Mouse (Mus musculus): ENCODE data around the gene Nat10. TPM values are rescaled to one million over a fixed set of nuclear protein-coding genes. Genes with fewer than 3 reads are reported as not detected.

Nat10 gene
- polyA plus RNA-seq, 1 experiment from 2014 or later, result 20.8 TPM

- peaks cover 10% of the 10 kb centered on the region for H3K36me3 ChIP-seq (replicated peaks; ENCODE audit: control insufficient read depth, insufficient read depth, low read depth, low read length)
Measured at GRCm38 (mm10) chr2:103755458-103756085, 5.5 kb downstream of the Nat10 start.

GRCm38 (mm10) chr2:103754614-103755013, 6.5 kb downstream of the Nat10 start:
- H3K9ac ChIP-seq (replicated peaks; ENCODE audit: low read length), result no peak overlapping the region
- no peaks in the 10 kb centered on the region for H3K4me1 ChIP-seq (ENCODE audit: control insufficient read depth, insufficient read depth, low read length)
- 89% methylated on average over 3 of the region's 3 CpGs for WGBS
- H3K36me3 ChIP-seq (replicated peaks; ENCODE audit: control insufficient read depth, insufficient read depth, low read depth, low read length), result peaks cover 10% of the 10 kb centered on the region
- ATAC-seq (replicated peaks; ENCODE audit: insufficient number of reproducible peaks, low FRiP score, low TSS enrichment, low read depth) (no peak), DNase-seq (ENCODE audit: low spot score) (no peak)
- H3K27me3 ChIP-seq (ENCODE audit: control insufficient read depth, insufficient read depth, low read length), result no peaks in the 10 kb centered on the region
- no peaks in the 10 kb centered on the region for H3K9me3 ChIP-seq (replicated peaks; ENCODE audit: control insufficient read depth, low read length)
- H3K4me3 ChIP-seq (ENCODE audit: low read depth, low read length), result no peak overlapping the region
- no peak overlapping the region for H3K27ac ChIP-seq (replicated peaks; ENCODE audit: low read depth, low read length)
- H3K4me2 ChIP-seq (ENCODE audit: low read depth, low read length), result no peak overlapping the region

More at GRCm38 (mm10) chr2:103755458-103756085, 5.5 kb downstream of the Nat10 start:
- no peaks in the 10 kb centered on the region for H3K27me3 ChIP-seq (ENCODE audit: control insufficient read depth, insufficient read depth, low read length)
- no peak for ATAC-seq (replicated peaks; ENCODE audit: insufficient number of reproducible peaks, low FRiP score, low TSS enrichment, low read depth)
- no peak overlapping the region for H3K9ac ChIP-seq (replicated peaks; ENCODE audit: low read length)
- H3K27ac ChIP-seq (replicated peaks; ENCODE audit: low read depth, low read length), result no peak overlapping the region
- H3K4me1 ChIP-seq (ENCODE audit: control insufficient read depth, insufficient read depth, low read length), result no peaks in the 10 kb centered on the region
- no peak overlapping the region for H3K4me2 ChIP-seq (ENCODE audit: low read depth, low read length)
- no peak overlapping the region for H3K4me3 ChIP-seq (ENCODE audit: low read depth, low read length)
- WGBS, result 90% methylated on average over 9 of the region's 9 CpGs
- DNase-seq (ENCODE audit: low spot score), result no peak
- H3K9me3 ChIP-seq (replicated peaks; ENCODE audit: control insufficient read depth, low read length), result no peaks in the 10 kb centered on the region

- H3K27me3 ChIP-seq (ENCODE audit: control insufficient read depth, insufficient read depth, low read length), result no peaks in the 10 kb centered on the region
- H3K9ac ChIP-seq (replicated peaks; ENCODE audit: low read length), result no peak overlapping the region
- H3K4me1 ChIP-seq (ENCODE audit: control insufficient read depth, insufficient read depth, low read length), result no peaks in the 10 kb centered on the region
- H3K27ac ChIP-seq (replicated peaks; ENCODE audit: low read depth, low read length), result no peak overlapping the region
- DNase-seq (ENCODE audit: low spot score) (no peak), ATAC-seq (replicated peaks; ENCODE audit: insufficient number of reproducible peaks, low FRiP score, low TSS enrichment, low read depth) (no peak)
- no peaks in the 10 kb centered on the region for H3K9me3 ChIP-seq (replicated peaks; ENCODE audit: control insufficient read depth, low read length)
- peaks cover 10% of the 10 kb centered on the region for H3K36me3 ChIP-seq (replicated peaks; ENCODE audit: control insufficient read depth, insufficient read depth, low read depth, low read length)
- WGBS, result 88% methylated on average over 6 of the region's 6 CpGs
- H3K4me2 ChIP-seq (ENCODE audit: low read depth, low read length), result no peak overlapping the region
- no peak overlapping the region for H3K4me3 ChIP-seq (ENCODE audit: low read depth, low read length)
Measured at GRCm38 (mm10) chr2:103751771-103752170, 9.3 kb downstream of the Nat10 start.

- DNase-seq (ENCODE audit: low spot score) (no peak), ATAC-seq (replicated peaks; ENCODE audit: insufficient number of reproducible peaks, low FRiP score, low TSS enrichment, low read depth) (no peak)
- Histone ChIP-seq H3K4me2 (ENCODE audit: low read depth, low read length) (no peak overlapping the region), H3K9me3 (replicated peaks; ENCODE audit: control insufficient read depth, low read length) (no peaks in the 10 kb centered on the region), H3K27ac (replicated peaks; ENCODE audit: low read depth, low read length) (no peak overlapping the region), H3K27me3 (ENCODE audit: control insufficient read depth, insufficient read depth, low read length) (no peaks in the 10 kb centered on the region), H3K9ac (replicated peaks; ENCODE audit: low read length) (no peak overlapping the region), H3K4me3 (ENCODE audit: low read depth, low read length) (no peak overlapping the region), H3K4me1 (ENCODE audit: control insufficient read depth, insufficient read depth, low read length) (no peaks in the 10 kb centered on the region), H3K36me3 (replicated peaks; ENCODE audit: control insufficient read depth, insufficient read depth, low read depth, low read length) (peaks cover 10% of the 10 kb centered on the region)
- WGBS, result 86% methylated on average over 3 of the region's 3 CpGs
Measured at GRCm38 (mm10) chr2:103749091-103749490, 12.0 kb downstream of the Nat10 start.

GRCm38 (mm10) chr2:103747891-103748290, 13.2 kb downstream of the Nat10 start:
- Histone ChIP-seq H3K27ac (replicated peaks; ENCODE audit: low read depth, low read length) (no peak overlapping the region), H3K27me3 (ENCODE audit: control insufficient read depth, insufficient read depth, low read length) (no peaks in the 10 kb centered on the region), H3K4me3 (ENCODE audit: low read depth, low read length) (no peak overlapping the region), H3K4me2 (ENCODE audit: low read depth, low read length) (no peak overlapping the region), H3K36me3 (replicated peaks; ENCODE audit: control insufficient read depth, insufficient read depth, low read depth, low read length) (peaks cover 5% of the 10 kb centered on the region), H3K9me3 (replicated peaks; ENCODE audit: control insufficient read depth, low read length) (no peaks in the 10 kb centered on the region), H3K4me1 (ENCODE audit: control insufficient read depth, insufficient read depth, low read length) (no peaks in the 10 kb centered on the region), H3K9ac (replicated peaks; ENCODE audit: low read length) (no peak overlapping the region)
- WGBS, result 89% methylated on average over 9 of the region's 9 CpGs
- no peak for ATAC-seq (replicated peaks; ENCODE audit: insufficient number of reproducible peaks, low FRiP score, low TSS enrichment, low read depth)
- DNase-seq (ENCODE audit: low spot score), result no peak

- H3K9ac ChIP-seq (replicated peaks; ENCODE audit: low read length), result no peak overlapping the region
- H3K27me3 ChIP-seq (ENCODE audit: control insufficient read depth, insufficient read depth, low read length), result no peaks in the 10 kb centered on the region
- H3K4me1 ChIP-seq (ENCODE audit: control insufficient read depth, insufficient read depth, low read length), result no peaks in the 10 kb centered on the region
- no peak overlapping the region for H3K27ac ChIP-seq (replicated peaks; ENCODE audit: low read depth, low read length)
- H3K36me3 ChIP-seq (replicated peaks; ENCODE audit: control insufficient read depth, insufficient read depth, low read depth, low read length), result no peaks in the 10 kb centered on the region; the same call in 1 of the 2 replicates
- no peak overlapping the region for H3K4me3 ChIP-seq (ENCODE audit: low read depth, low read length)
- WGBS, result 84% methylated on average over 2 of the region's 2 CpGs
- no peak for DNase-seq (ENCODE audit: low spot score)
- no peak overlapping the region for H3K4me2 ChIP-seq (ENCODE audit: low read depth, low read length)
- no peaks in the 10 kb centered on the region for H3K9me3 ChIP-seq (replicated peaks; ENCODE audit: control insufficient read depth, low read length)
- no peak for ATAC-seq (replicated peaks; ENCODE audit: insufficient number of reproducible peaks, low FRiP score, low TSS enrichment, low read depth)
Measured at GRCm38 (mm10) chr2:103746761-103747160, 14.3 kb downstream of the Nat10 start.

GRCm38 (mm10) chr2:103746096-103746495, 15.0 kb downstream of the Nat10 start:
- DNase-seq (ENCODE audit: low spot score) (no peak), ATAC-seq (replicated peaks; ENCODE audit: insufficient number of reproducible peaks, low FRiP score, low TSS enrichment, low read depth) (no peak)
- 83% methylated on average over 2 of the region's 2 CpGs for WGBS
- H3K9ac ChIP-seq (replicated peaks; ENCODE audit: low read length), result no peak overlapping the region
- no peak overlapping the region for H3K4me2 ChIP-seq (ENCODE audit: low read depth, low read length)
- no peaks in the 10 kb centered on the region for H3K4me1 ChIP-seq (ENCODE audit: control insufficient read depth, insufficient read depth, low read length)
- H3K9me3 ChIP-seq (replicated peaks; ENCODE audit: control insufficient read depth, low read length), result no peaks in the 10 kb centered on the region
- no peaks in the 10 kb centered on the region for H3K27me3 ChIP-seq (ENCODE audit: control insufficient read depth, insufficient read depth, low read length)
- H3K36me3 ChIP-seq (replicated peaks; ENCODE audit: control insufficient read depth, insufficient read depth, low read depth, low read length), result no peaks in the 10 kb centered on the region; the same call in 1 of the 2 replicates
- H3K4me3 ChIP-seq (ENCODE audit: low read depth, low read length), result no peak overlapping the region
- no peak overlapping the region for H3K27ac ChIP-seq (replicated peaks; ENCODE audit: low read depth, low read length)

- no peaks in the 10 kb centered on the region for H3K36me3 ChIP-seq (replicated peaks; ENCODE audit: control insufficient read depth, insufficient read depth, low read depth, low read length)
- ATAC-seq (replicated peaks; ENCODE audit: insufficient number of reproducible peaks, low FRiP score, low TSS enrichment, low read depth) (no peak), DNase-seq (ENCODE audit: low spot score) (no peak)
Measured at GRCm38 (mm10) chr2:103745481-103745880, 15.6 kb downstream of the Nat10 start.

More at GRCm38 (mm10) chr2:103745481-103745880, 15.6 kb downstream of the Nat10 start:
- H3K4me3 ChIP-seq (ENCODE audit: low read depth, low read length), result no peak overlapping the region
- H3K4me2 ChIP-seq (ENCODE audit: low read depth, low read length), result no peak overlapping the region
- H3K9me3 ChIP-seq (replicated peaks; ENCODE audit: control insufficient read depth, low read length), result no peaks in the 10 kb centered on the region
- H3K9ac ChIP-seq (replicated peaks; ENCODE audit: low read length), result no peak overlapping the region
- H3K4me1 ChIP-seq (ENCODE audit: control insufficient read depth, insufficient read depth, low read length), result no peaks in the 10 kb centered on the region
- no peaks in the 10 kb centered on the region for H3K27me3 ChIP-seq (ENCODE audit: control insufficient read depth, insufficient read depth, low read length)
- H3K27ac ChIP-seq (replicated peaks; ENCODE audit: low read depth, low read length), result no peak overlapping the region
- 88% methylated on average over 5 of the region's 5 CpGs for WGBS

Data from embryonic facial prominence, embryonic 11.5 days (tissue).